Mouse (Mus musculus) brain, embryonic 14.5 days (tissue): ENCODE measurements around the gene Hist2h2bb. TPM values are rescaled to one million over a fixed set of nuclear protein-coding genes. Genes with fewer than 3 reads are reported as not detected.
A peak's percentile ranks its signal among the peaks of the same experiment; 100 is the strongest.
"Not testable (repeated sequence)": the region's sequence is repeated elsewhere in the genome, so short reads cannot be mapped to it uniquely, and the experiment has no call there.

Source experiments
- DNase-seq: peaks from one replicate; pipeline ENCODE4 v3.0.0-alpha.2; 2011; ENCODE audit warnings: low read depth
- CTCF ChIP-seq: fragments of 200-500 bp; IDR thresholded peaks from 2 replicates; pipeline ENCODE4 v1.5.1; 2012; ENCODE audit warnings: inconsistent platforms, mild to moderate bottlenecking, moderate library complexity, borderline replicate concordance; ENCODE audit not compliant: insufficient read depth, insufficient read length; ENCODE audit errors: extremely low read depth
- POLR2A ChIP-seq: fragments of 200-500 bp; IDR thresholded peaks from 2 replicates; pipeline ENCODE4 v1.6.1; 2012; ENCODE audit warnings: mild to moderate bottlenecking, inconsistent platforms, borderline replicate concordance; ENCODE audit not compliant: poor library complexity, insufficient read depth, insufficient read length, severe bottlenecking; ENCODE audit errors: extremely low read depth
- polyA plus RNA-seq: library from polyadenylated mRNA; depleted of rRNA; stranded (reverse); fragments of >200 nt; gene quantifications from 2 replicates; pipeline ENCODE4 v1.2.3, GENCODE M21; 2012

The Hist2h2bb gene
- polyA plus RNA-seq, 1 experiment = 14.5 TPM

DNA sequence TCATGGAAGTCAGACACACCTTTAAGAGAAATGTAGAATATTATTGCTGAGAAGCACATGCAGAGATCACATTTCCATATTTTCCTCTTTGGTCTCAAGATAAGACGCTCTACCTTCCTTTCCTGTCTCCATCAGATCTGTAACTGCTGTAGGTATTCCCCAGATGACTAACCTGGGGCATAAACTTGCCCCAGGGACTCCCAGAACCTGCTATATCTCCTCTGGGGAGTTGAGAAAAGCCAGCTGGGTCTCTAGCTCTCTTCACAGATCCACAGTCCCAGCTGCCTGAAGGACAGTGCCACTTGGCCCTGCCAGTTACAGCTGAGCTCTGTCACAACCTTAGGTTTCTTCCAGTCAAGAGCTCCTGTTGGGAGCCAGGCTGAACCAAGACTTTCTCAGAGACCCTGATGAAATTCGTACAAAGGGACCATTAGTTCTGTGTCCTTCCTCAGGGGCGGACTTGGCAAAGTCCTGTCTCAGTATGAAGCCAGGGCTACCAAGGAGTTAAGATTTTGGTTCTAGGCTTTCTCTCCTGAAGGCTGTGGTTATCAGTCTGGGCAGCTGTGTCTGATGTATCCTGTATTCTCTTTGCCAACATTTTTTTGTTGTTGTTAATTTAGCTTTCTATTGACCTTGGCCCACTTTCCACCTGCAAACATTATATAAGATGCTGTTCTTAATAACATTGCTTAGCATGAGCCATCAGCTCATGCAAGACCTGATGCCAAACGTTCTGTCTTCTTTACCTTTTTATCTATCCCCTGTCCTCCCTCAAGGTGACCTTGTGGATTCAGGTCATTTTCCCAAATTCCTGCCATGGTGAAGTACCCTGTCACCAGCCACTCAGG, 38.4 kb upstream of the Hist2h2bb start:
- DNase-seq = no peak
- TF ChIP-seq CTCF = no peak
- no peak for TF ChIP-seq POLR2A

DNA sequence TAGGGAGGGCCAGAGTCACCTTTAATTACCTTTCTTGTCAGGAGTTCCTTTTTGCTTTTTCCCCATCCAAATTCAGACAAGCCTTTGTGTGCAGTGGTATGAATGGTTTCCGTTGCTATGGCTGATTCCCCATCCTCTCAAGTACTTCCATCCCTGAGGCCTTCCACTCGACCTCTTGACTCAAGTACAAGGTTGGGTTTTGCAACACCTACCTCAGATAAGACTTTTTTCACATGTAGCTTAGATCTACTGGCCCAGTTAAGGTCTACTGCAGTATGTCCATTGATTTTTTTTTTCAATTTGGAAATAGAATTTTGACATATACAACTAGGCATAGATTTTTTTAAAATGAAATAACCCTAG, 37.8 kb upstream of the Hist2h2bb start:
- TF ChIP-seq POLR2A = no peak
- TF ChIP-seq CTCF = no peak
- no peak for DNase-seq

DNA sequence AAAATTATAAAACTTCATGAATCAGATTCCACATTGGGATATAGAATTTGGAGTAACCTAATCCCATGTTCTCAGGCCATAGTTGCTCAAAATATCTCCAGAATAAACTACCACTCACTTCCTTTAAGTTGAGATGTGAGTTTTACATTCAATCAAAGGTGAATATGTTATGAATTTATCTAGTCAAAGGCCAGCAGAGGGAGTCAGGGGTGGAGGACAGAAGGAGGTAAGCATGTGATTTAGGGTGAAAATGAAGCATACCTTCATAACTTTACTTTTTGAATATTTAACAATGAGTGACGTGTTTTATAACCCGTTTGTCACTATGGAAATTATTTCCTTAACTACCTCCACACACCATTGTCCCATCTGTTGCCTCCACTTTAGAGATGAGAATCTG, 34.6 kb upstream of the Hist2h2bb start:
- TF ChIP-seq CTCF (no peak), POLR2A (no peak)
- DNase-seq = no peak

- TF ChIP-seq CTCF = no peak
- no peak for TF ChIP-seq POLR2A
- no peak for DNase-seq
Observed at GRCm38 (mm10) chr3:96235836-96236235, 33.7 kb upstream of the Hist2h2bb start.

GRCm38 (mm10) chr3:96236834-96237334, 32.7 kb upstream of the Hist2h2bb start:
- TF ChIP-seq POLR2A (no peak), CTCF (no peak)
- DNase-seq = no peak

DNA sequence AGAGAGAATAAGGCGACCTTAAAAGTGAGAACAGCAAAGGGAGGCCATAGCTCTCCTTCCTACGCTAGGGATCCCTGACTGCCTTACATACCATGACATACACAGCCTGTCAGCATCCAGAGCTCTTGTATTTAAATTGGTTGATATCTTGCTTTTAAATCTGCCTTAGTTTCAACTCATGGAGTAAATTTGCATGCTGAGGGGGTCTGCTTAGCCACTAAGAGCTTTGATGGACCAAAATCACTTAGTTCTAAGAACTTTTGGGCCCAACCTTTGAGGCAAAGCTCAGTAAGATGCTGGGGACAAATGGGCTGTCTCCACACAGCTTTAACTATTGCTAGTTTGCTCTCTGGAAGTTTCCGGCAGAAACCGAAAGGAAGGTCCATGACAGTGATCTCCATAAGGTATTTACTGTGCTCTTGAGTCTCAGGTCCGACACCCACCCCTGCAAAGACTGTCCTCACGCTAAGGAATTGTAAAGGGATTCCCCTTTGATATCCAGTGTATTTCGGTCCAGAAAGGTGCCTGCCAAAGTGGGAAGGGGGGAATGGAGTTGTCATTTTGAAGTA, 32.1 kb upstream of the Hist2h2bb start:
- DNase-seq = peak; percentile 25
- no peak for TF ChIP-seq CTCF
- no peak for TF ChIP-seq POLR2A

DNA sequence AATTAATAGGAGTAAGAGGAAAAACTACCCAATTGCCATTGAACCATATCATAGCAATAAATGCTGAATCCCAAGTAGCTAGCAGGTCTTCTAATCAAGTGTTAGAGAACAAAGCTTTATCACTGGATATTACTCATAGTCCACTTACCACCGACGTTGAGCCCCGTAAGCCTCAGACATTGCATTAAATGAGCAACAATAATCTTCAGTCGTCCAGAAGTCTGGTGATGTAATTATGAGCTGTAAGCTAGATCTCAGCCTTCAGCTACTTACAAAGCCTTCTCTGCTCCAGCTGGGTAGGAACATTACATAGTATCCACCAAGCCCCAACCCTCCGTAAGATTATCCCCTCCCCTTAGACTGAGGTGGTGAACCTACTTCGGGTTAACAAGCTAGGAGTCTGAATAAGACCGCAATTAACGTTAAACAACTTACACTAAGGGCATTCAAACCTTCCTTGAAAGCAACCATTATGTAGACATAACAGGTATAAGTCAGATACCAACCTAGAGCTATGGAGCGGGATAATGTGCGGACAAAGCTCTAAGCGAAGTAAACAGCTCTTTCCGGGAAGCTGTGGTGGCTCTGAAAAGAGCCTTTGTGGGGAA, 31.5 kb upstream of the Hist2h2bb start:
- TF ChIP-seq CTCF (no peak), POLR2A (no peak)
- DNase-seq = peak; percentile 41

- not testable (repeated sequence) for DNase-seq
Observed at GRCm38 (mm10) chr3:96238954-96239793, 30.4 kb upstream of the Hist2h2bb start, which contains the start of gene Hist2h3c2. Hist2h3c2 (minus strand) TSS chr3:96239127.

DNA sequence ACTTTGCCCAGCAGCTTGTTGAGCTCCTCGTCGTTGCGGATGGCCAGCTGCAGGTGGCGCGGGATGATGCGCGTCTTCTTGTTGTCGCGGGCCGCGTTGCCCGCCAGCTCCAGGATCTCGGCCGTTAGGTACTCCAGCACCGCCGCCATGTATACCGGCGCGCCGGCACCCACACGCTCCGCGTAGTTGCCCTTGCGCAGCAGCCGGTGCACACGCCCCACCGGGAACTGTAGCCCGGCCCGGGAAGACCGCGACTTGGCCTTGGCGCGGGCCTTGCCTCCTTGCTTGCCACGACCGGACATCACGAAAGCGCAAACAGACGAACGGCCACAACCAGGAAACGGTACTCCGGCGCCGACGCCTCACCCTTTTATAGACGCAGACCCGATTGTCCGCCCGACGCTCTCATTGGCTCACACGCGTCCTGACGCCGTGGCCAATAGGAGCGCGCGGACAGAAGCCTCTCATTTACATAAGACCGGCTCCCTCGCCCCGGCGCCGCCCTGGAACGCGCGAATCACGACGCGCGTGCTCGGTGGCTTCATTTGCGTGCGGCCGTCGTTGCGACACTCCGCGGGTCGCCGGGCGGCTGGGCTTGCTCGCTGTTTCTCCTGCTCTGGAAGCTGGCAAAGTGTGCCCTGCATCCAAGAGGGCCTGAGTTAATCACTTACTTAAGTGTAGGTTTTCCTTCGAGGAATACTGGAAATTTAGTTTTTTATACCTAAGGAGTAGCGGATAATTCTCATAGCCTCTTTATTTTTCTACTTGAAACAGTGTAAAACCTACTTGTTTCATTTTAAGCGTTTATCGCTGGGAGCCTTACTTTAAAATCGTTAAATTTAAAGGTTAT, 29.4 kb upstream of the Hist2h2bb start, which contains the start of gene Hist2h2aa2:
TSS of gene Hist2h2aa2 (minus strand) at position 328 of the 850 bp plus-strand sequence.
- DNase-seq = peak; percentile 91

GRCm38 (mm10) chr3:96240799-96241197, 28.8 kb upstream of the Hist2h2bb start:
- TF ChIP-seq POLR2A = no peak
- TF ChIP-seq CTCF = no peak
- DNase-seq = no peak
